Mouse (Mus musculus): ENCODE results near the gene Rbx1. TPM values are rescaled to one million over a fixed set of nuclear protein-coding genes. Genes with fewer than 3 reads are reported as not detected.
A peak's percentile ranks its signal among the peaks of the same experiment; 100 is the strongest.
"Not testable (repeated sequence)": the region's sequence is repeated elsewhere in the genome, so short reads cannot be mapped to it uniquely, and the experiment has no call there.

The Rbx1 gene
- polyA plus RNA-seq (2015; fragmentation: Nextera tagmentation; extraction: Ambion mirVana): 459 and 464 TPM in 2 replicates

GRCm38 (mm10) chr15:81465901-81466737 lies at the start of gene Rbx1:
TSS of gene Rbx1 (plus strand) at chr15:81466296.
- ATAC-seq: peak; percentile 99
- Histone ChIP-seq H3K27ac (peak within 1 kb of the TSS; percentile 91), H3K9ac (peak within 1 kb of the TSS; percentile 75), H3K4me1 (replicated peaks) (peaks cover 3% of the 10 kb centered on the region; the same call in 1 of the 2 replicates), H3K9me3 (peaks cover 3% of the 10 kb centered on the region; the same call in 1 of the 2 replicates), H3K27me3 (replicated peaks) (no peaks in the 10 kb centered on the region), H3K4me2 (replicated peaks) (peak within 1 kb of the TSS; percentile 81), H3K36me3 (peaks cover 11% of the 10 kb centered on the region), H3K4me3 (replicated peaks) (peak within 1 kb of the TSS; percentile 65)
- WGBS: under 1% methylated on average over 62 of the region's 62 CpGs

DNA sequence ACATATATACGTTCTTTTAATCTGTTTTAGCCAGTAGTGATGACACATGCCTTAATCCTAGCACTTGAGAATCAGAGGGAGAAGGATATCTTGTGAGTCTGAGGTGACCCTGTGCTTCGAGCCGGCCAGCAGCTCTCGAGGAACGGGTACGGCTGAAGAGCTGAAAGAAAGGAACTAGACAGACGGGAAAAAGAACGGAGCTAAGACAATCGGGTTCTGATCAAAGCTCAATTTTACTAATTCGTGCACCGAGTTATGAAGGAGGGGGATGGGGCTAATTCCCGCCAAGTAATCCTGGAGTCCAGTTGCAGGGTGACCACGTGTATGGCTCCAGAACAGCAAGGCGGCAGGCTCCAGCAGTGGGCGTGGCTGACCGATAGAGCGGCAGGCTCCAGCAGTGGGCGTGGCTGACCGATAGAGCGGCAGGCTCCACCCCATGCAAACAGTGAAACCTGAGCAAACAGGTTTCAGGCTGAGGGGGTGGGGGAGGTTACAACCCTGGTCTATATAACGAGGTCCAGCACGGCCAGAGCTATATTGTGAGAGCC lies 49.3 kb upstream of the Rbx1 start:
- peak; percentile 92 for ATAC-seq
- not testable (repeated sequence) for H3K9me3 ChIP-seq; H3K36me3 ChIP-seq; H3K27me3 ChIP-seq (replicated peaks); H3K27ac ChIP-seq; H3K9ac ChIP-seq; H3K4me1 ChIP-seq (replicated peaks)
- 3% methylated on average over 22 of the region's 22 CpGs for WGBS
- Histone ChIP-seq H3K4me2 (replicated peaks) (peak overlapping the region; percentile 46), H3K4me3 (replicated peaks) (peak overlapping the region; percentile 13; the same call in 1 of the 2 replicates)

DNA sequence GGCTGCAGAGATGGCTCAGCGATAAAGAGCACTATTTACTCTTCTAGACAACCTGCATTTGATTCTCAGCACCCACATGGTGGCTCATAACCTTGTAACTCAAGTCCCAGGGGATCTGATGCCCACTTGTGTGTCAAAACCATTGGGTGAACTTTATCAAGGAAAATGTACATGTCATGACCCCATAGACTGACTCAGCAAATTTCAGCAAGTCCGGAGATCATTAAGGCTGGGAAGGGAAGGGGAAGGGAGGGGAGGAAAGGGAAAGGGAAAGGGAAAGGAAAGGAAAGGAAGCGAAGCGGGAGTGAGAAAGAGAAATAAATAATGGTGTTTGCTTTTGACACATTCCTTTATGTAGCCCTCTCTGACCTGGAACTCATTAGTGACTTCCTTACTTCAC lies 48.0 kb upstream of the Rbx1 start:
- Histone ChIP-seq H3K27ac (no peak overlapping the region), H3K4me1 (replicated peaks) (0 out of 2 replicates have a peak, but pooled peaks cover 4% of the 10 kb centered on the region), H3K27me3 (replicated peaks) (no peaks in the 10 kb centered on the region), H3K4me2 (replicated peaks) (no peak overlapping the region), H3K4me3 (replicated peaks) (no peak overlapping the region), H3K9ac (no peak overlapping the region), H3K36me3 (no peaks in the 10 kb centered on the region), H3K9me3 (no peaks in the 10 kb centered on the region)
- WGBS: 81% methylated on average over 4 of the region's 4 CpGs
- no peak for ATAC-seq

DNA sequence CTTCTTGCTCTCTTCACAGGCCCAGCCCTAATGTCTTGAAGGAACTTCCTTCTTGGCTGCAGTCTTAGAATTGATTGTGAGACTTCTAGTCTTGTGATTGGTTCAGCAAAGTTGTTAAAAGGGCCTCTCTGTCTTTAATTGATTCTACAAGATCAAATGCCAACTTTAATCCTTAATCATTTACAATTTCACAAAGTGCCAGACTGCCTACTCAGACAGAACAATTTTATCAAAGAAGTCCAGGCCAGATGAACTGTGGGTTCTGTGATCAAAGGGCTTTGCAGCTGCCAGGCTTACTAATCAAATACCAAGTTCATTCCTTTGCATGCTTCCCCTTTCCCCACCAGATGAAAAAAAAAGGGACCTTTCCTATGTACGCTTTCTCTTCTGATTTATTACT lies 44.6 kb upstream of the Rbx1 start:
- 31% methylated on average over 1 of the region's 1 CpGs for WGBS
- Histone ChIP-seq H3K27me3 (replicated peaks) (no peaks in the 10 kb centered on the region), H3K36me3 (no peaks in the 10 kb centered on the region), H3K4me3 (replicated peaks) (no peak overlapping the region), H3K4me2 (replicated peaks) (no peak overlapping the region; the same call in 1 of the 2 replicates), H3K27ac (peak overlapping the region; percentile 56), H3K9me3 (no peaks in the 10 kb centered on the region), H3K4me1 (replicated peaks) (0 out of 2 replicates have a peak, but pooled peaks cover 4% of the 10 kb centered on the region), H3K9ac (no peak overlapping the region)
- ATAC-seq: peak; percentile 37; the same call in 1 of the 2 replicates

- WGBS: 46% methylated on average over 7 of the region's 7 CpGs
- Histone ChIP-seq H3K27me3 (replicated peaks) (no peaks in the 10 kb centered on the region), H3K4me2 (replicated peaks) (peak overlapping the region; percentile 39), H3K4me1 (replicated peaks) (no peaks in the 10 kb centered on the region), H3K27ac (peak overlapping the region; percentile 80), H3K4me3 (replicated peaks) (no peak overlapping the region), H3K36me3 (no peaks in the 10 kb centered on the region), H3K9ac (no peak overlapping the region; the same call in 1 of the 2 replicates), H3K9me3 (no peaks in the 10 kb centered on the region)
- peak; percentile 46; the same call in 1 of the 2 replicates for ATAC-seq
These were observed 43.9 kb upstream of the Rbx1 start for GRCm38 (mm10) chr15:81422156-81422681.

DNA sequence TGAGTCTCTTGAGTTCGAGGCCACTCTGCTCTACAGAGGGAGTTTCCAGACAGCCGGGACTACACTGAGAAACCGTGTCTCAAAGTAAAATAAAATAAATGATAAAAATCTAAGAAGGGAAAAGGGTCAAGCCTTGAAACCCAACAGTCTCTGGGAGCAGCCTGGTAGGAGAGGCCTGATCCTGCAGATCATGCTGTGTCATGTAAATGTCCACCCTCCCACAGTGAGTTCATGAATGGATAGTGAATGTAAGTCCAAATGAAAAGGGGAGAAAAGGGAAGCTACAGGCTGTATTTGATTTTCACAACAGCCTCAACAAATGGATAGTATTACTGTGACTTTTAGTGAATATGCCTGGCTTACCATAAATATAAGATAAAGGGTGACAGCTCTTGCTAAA lies 40.8 kb upstream of the Rbx1 start:
- 0 out of 2 replicates have a peak, but pooled peaks cover 6% of the 10 kb centered on the region for H3K36me3 ChIP-seq
- H3K27ac ChIP-seq: no peak overlapping the region
- no peak overlapping the region for H3K4me3 ChIP-seq (replicated peaks)
- H3K27me3 ChIP-seq (replicated peaks): no peaks in the 10 kb centered on the region
- no peaks in the 10 kb centered on the region for H3K4me1 ChIP-seq (replicated peaks)
- ATAC-seq: no peak
- no peak overlapping the region for H3K9ac ChIP-seq
- 83% methylated on average over 3 of the region's 3 CpGs for WGBS
- H3K9me3 ChIP-seq: no peaks in the 10 kb centered on the region
- no peak overlapping the region for H3K4me2 ChIP-seq (replicated peaks)

GRCm38 (mm10) chr15:81427947-81428346 lies 38.1 kb upstream of the Rbx1 start:
- H3K27ac ChIP-seq: no peak overlapping the region
- no peak overlapping the region for H3K9ac ChIP-seq
- ATAC-seq: no peak
- H3K4me3 ChIP-seq (replicated peaks): no peak overlapping the region
- H3K36me3 ChIP-seq: 0 out of 2 replicates have a peak, but pooled peaks cover 14% of the 10 kb centered on the region
- no peaks in the 10 kb centered on the region for H3K27me3 ChIP-seq (replicated peaks)
- no peaks in the 10 kb centered on the region for H3K4me1 ChIP-seq (replicated peaks)
- H3K4me2 ChIP-seq (replicated peaks): no peak overlapping the region
- WGBS: 79% methylated on average over 2 of the region's 2 CpGs
- H3K9me3 ChIP-seq: no peaks in the 10 kb centered on the region

DNA sequence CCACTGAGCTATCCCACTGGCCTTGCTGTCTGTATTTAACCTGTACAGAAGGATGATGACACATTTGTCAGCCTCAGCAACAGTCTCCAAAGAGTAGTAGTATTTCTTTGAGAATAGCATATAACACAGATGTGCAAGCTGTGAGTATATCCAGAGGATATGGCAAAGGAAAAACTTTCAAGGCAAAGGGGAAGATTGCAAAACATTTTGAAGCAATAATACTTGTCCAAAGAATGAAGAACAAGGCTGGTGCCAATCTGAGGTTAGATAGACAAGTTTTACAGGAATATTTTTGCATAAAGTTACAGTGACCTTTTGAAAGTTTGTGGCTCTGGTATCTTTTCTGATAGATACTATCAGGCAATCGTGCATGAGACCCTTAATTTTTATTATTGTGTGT lies 34.9 kb upstream of the Rbx1 start:
- no peak for ATAC-seq
- Histone ChIP-seq H3K27me3 (replicated peaks) (no peaks in the 10 kb centered on the region), H3K27ac (no peak overlapping the region), H3K9ac (no peak overlapping the region), H3K4me3 (replicated peaks) (no peak overlapping the region), H3K36me3 (0 out of 2 replicates have a peak, but pooled peaks cover 14% of the 10 kb centered on the region), H3K4me1 (replicated peaks) (no peaks in the 10 kb centered on the region), H3K9me3 (no peaks in the 10 kb centered on the region), H3K4me2 (replicated peaks) (no peak overlapping the region)
- WGBS: 65% methylated on average over 1 of the region's 1 CpGs

DNA sequence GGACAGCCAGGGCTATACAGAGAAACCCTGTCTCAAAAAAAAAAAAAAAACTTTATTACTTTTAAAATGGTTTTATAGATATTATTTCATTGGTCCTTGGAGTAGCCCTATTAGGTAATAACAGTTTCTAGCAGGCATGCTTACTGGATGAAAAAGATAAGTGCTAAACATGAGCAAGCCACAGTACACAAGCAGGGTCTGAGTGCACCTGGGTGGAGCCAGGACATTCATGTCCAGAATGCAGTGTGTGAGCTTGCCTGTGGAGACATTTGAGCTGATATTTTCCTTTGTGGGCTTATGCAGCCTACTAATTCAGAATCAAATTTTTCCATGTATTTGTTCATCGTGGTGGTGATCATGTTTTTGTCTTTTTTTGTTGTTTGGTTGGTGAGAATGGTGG lies 27.8 kb upstream of the Rbx1 start:
- Histone ChIP-seq H3K36me3 (peaks cover 3% of the 10 kb centered on the region; the same call in 1 of the 2 replicates), H3K4me1 (replicated peaks) (no peaks in the 10 kb centered on the region), H3K27ac (no peak overlapping the region), H3K9me3 (no peaks in the 10 kb centered on the region), H3K4me2 (replicated peaks) (no peak overlapping the region), H3K4me3 (replicated peaks) (no peak overlapping the region), H3K9ac (no peak overlapping the region), H3K27me3 (replicated peaks) (no peaks in the 10 kb centered on the region)
- WGBS: 100% methylated on average over 1 of the region's 1 CpGs
- ATAC-seq: no peak

DNA sequence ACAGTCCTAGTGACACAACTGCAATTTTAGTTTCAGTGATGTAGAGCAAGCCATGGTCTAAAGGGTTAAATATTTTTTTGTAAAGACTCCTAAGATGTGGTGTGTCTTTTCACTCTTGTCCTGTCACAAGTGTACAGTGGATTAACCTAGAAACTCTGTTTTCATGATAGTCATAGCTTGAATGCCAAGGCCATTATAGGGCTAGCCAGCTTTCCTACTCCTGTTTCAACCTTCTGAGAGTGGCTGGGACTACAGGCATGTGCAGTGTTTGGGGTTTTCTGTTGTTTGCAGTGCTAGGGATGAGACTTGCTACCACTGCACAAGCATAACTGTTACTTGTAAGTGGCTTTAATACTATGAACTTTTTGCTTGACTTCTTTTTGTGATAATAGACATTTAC lies 26.9 kb upstream of the Rbx1 start:
- Histone ChIP-seq H3K27ac (no peak overlapping the region), H3K4me1 (replicated peaks) (no peaks in the 10 kb centered on the region), H3K27me3 (replicated peaks) (no peaks in the 10 kb centered on the region), H3K4me3 (replicated peaks) (no peak overlapping the region), H3K36me3 (peaks cover 3% of the 10 kb centered on the region; the same call in 1 of the 2 replicates), H3K9me3 (no peaks in the 10 kb centered on the region), H3K9ac (no peak overlapping the region), H3K4me2 (replicated peaks) (no peak overlapping the region)
- no peak for ATAC-seq

DNA sequence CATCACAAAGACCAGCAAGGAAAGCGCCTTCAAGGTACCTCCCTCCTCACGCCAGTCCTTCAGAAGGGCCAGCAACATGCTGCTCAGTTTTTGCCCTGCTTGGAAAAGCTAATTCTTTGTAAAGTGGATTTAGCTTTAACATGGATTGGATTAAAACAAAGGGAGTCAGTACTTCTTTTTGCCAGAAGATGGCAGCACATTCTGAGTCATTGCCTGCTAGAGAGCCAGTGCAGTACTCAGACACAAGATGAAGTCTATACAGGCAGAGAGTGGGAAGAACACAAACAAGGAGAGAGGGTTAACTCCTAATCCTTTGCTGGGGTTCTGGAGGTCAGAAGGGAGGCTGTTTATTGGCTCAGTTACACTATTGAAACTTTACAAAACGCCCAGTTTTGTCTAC lies 17.6 kb upstream of the Rbx1 start:
- no peaks in the 10 kb centered on the region for H3K27me3 ChIP-seq (replicated peaks)
- no peaks in the 10 kb centered on the region for H3K4me1 ChIP-seq (replicated peaks)
- peak; percentile 59 for ATAC-seq
- no peak overlapping the region for H3K9ac ChIP-seq
- H3K27ac ChIP-seq: no peak overlapping the region
- H3K4me3 ChIP-seq (replicated peaks): no peak overlapping the region
- 41% methylated on average over 3 of the region's 3 CpGs for WGBS
- H3K9me3 ChIP-seq: no peaks in the 10 kb centered on the region
- H3K36me3 ChIP-seq: peaks cover 3% of the 10 kb centered on the region; the same call in 1 of the 2 replicates
- no peak overlapping the region for H3K4me2 ChIP-seq (replicated peaks)

- Histone ChIP-seq H3K4me2 (replicated peaks) (no peak overlapping the region), H3K36me3 (no peaks in the 10 kb centered on the region), H3K27me3 (replicated peaks) (no peaks in the 10 kb centered on the region), H3K27ac (no peak overlapping the region), H3K9me3 (peaks cover 3% of the 10 kb centered on the region; the same call in 1 of the 2 replicates), H3K4me3 (replicated peaks) (no peak overlapping the region), H3K9ac (no peak overlapping the region), H3K4me1 (replicated peaks) (peaks cover 3% of the 10 kb centered on the region; the same call in 1 of the 2 replicates)
- no peak for ATAC-seq
- 83% methylated on average over 7 of the region's 7 CpGs for WGBS
These were observed 4.6 kb upstream of the Rbx1 start for GRCm38 (mm10) chr15:81461523-81461922.

Data from intestine, embryonic 15.5 days (tissue).